Mouse (Mus musculus): ENCODE results near the gene Pgf. TPM values are rescaled to one million over a fixed set of nuclear protein-coding genes. Genes with fewer than 3 reads are reported as not detected.
A peak's percentile ranks its signal among the peaks of the same experiment; 100 is the strongest.

The Pgf gene
- polyA plus RNA-seq, 1 experiment from 2014 or later: 19.2 TPM

GRCm38 (mm10) chr12:85174016-85174415, 3.6 kb downstream of the Pgf start:
- Histone ChIP-seq H3K9me3 (ENCODE audit: control insufficient read depth, low read length) (no peaks in the 10 kb centered on the region), H3K9ac (ENCODE audit: low read length) (no peak overlapping the region), H3K4me1 (replicated peaks; ENCODE audit: control insufficient read depth, insufficient read depth, low read length) (peaks cover 30% of the 10 kb centered on the region), H3K27ac (ENCODE audit: low read depth) (no peak overlapping the region), H3K4me3 (ENCODE audit: low read depth, low read length) (no peak overlapping the region), H3K27me3 (replicated peaks; ENCODE audit: control insufficient read depth, insufficient read depth, low read length) (no peaks in the 10 kb centered on the region), H3K36me3 (ENCODE audit: control insufficient read depth, insufficient read depth, low read length) (peaks cover 10% of the 10 kb centered on the region; the same call in 1 of the 2 replicates), H3K4me2 (ENCODE audit: low read length) (no peak overlapping the region)
- ATAC-seq (replicated peaks; ENCODE audit: low FRiP score, low TSS enrichment, low read depth): no peak
- 53% methylated on average over 7 of the region's 7 CpGs for WGBS
- DNase-seq (ENCODE audit: low spot score): no peak

GRCm38 (mm10) chr12:85170948-85171307, 6.7 kb downstream of the Pgf start:
- Histone ChIP-seq H3K4me2 (ENCODE audit: low read length) (no peak overlapping the region), H3K9ac (ENCODE audit: low read length) (no peak overlapping the region), H3K27me3 (replicated peaks; ENCODE audit: control insufficient read depth, insufficient read depth, low read length) (no peaks in the 10 kb centered on the region), H3K27ac (ENCODE audit: low read depth) (no peak overlapping the region), H3K9me3 (ENCODE audit: control insufficient read depth, low read length) (no peaks in the 10 kb centered on the region), H3K36me3 (ENCODE audit: control insufficient read depth, insufficient read depth, low read length) (peaks cover 20% of the 10 kb centered on the region), H3K4me3 (ENCODE audit: low read depth, low read length) (no peak overlapping the region), H3K4me1 (replicated peaks; ENCODE audit: control insufficient read depth, insufficient read depth, low read length) (peaks cover 16% of the 10 kb centered on the region)
- WGBS: 70% methylated on average over 3 of the region's 3 CpGs
- DNase-seq (ENCODE audit: low spot score): no peak
- ATAC-seq (replicated peaks; ENCODE audit: low FRiP score, low TSS enrichment, low read depth): no peak

GRCm38 (mm10) chr12:85170284-85170947, 7.2 kb downstream of the Pgf start:
- Histone ChIP-seq H3K9ac (ENCODE audit: low read length) (no peak overlapping the region), H3K4me2 (ENCODE audit: low read length) (no peak overlapping the region), H3K4me3 (ENCODE audit: low read depth, low read length) (no peak overlapping the region), H3K36me3 (ENCODE audit: control insufficient read depth, insufficient read depth, low read length) (peaks cover 23% of the 10 kb centered on the region), H3K4me1 (replicated peaks; ENCODE audit: control insufficient read depth, insufficient read depth, low read length) (peaks cover 12% of the 10 kb centered on the region), H3K27me3 (replicated peaks; ENCODE audit: control insufficient read depth, insufficient read depth, low read length) (no peaks in the 10 kb centered on the region), H3K9me3 (ENCODE audit: control insufficient read depth, low read length) (no peaks in the 10 kb centered on the region), H3K27ac (ENCODE audit: low read depth) (no peak overlapping the region)
- ATAC-seq (replicated peaks; ENCODE audit: low FRiP score, low TSS enrichment, low read depth) (no peak), DNase-seq (ENCODE audit: low spot score) (no peak)
- 88% methylated on average over 11 of the region's 11 CpGs for WGBS

GRCm38 (mm10) chr12:85169877-85170276, 7.7 kb downstream of the Pgf start:
- Histone ChIP-seq H3K9me3 (ENCODE audit: control insufficient read depth, low read length) (no peaks in the 10 kb centered on the region), H3K4me1 (replicated peaks; ENCODE audit: control insufficient read depth, insufficient read depth, low read length) (peaks cover 9% of the 10 kb centered on the region; the same call in 1 of the 2 replicates), H3K9ac (ENCODE audit: low read length) (no peak overlapping the region), H3K27ac (ENCODE audit: low read depth) (no peak overlapping the region), H3K4me3 (ENCODE audit: low read depth, low read length) (no peak overlapping the region), H3K36me3 (ENCODE audit: control insufficient read depth, insufficient read depth, low read length) (peaks cover 23% of the 10 kb centered on the region), H3K4me2 (ENCODE audit: low read length) (no peak overlapping the region), H3K27me3 (replicated peaks; ENCODE audit: control insufficient read depth, insufficient read depth, low read length) (no peaks in the 10 kb centered on the region)
- WGBS: 71% methylated on average over 3 of the region's 3 CpGs
- ATAC-seq (replicated peaks; ENCODE audit: low FRiP score, low TSS enrichment, low read depth) (no peak), DNase-seq (ENCODE audit: low spot score) (no peak)

- H3K9ac ChIP-seq (ENCODE audit: low read length): no peak overlapping the region
- no peaks in the 10 kb centered on the region for H3K9me3 ChIP-seq (ENCODE audit: control insufficient read depth, low read length)
- no peaks in the 10 kb centered on the region for H3K27me3 ChIP-seq (replicated peaks; ENCODE audit: control insufficient read depth, insufficient read depth, low read length)
- H3K27ac ChIP-seq (ENCODE audit: low read depth): no peak overlapping the region
- DNase-seq (ENCODE audit: low spot score) (peak; percentile 93), ATAC-seq (replicated peaks; ENCODE audit: low FRiP score, low TSS enrichment, low read depth) (peak; percentile 73)
- WGBS: 33% methylated on average over 27 of the region's 27 CpGs
- H3K36me3 ChIP-seq (ENCODE audit: control insufficient read depth, insufficient read depth, low read length): peaks cover 23% of the 10 kb centered on the region
- H3K4me3 ChIP-seq (ENCODE audit: low read depth, low read length): no peak overlapping the region
- peak overlapping the region; percentile 27 for H3K4me2 ChIP-seq (ENCODE audit: low read length)
- H3K4me1 ChIP-seq (replicated peaks; ENCODE audit: control insufficient read depth, insufficient read depth, low read length): peaks cover 9% of the 10 kb centered on the region; the same call in 1 of the 2 replicates
Observed at GRCm38 (mm10) chr12:85169117-85169858, 8.3 kb downstream of the Pgf start.

DNA sequence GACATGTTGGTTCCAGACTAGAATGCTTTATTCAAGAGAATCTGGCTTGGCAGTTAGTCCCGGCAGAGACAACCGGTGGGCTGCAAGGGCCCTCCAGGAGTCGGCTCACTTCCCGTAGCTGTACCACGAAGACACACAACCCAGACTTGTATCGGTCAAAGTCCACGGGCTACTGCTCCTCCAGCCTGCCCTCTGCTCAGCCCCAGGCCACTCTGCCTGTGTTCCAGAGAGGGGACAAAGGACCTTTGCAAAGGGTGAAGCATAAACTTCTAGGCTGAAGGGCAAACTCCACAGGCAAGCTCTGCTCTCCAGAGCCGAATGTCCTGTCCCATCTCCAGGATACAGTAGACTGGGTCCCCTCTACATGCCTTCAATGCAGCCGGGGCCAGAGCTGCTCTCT, 11.0 kb downstream of the Pgf start:
- Histone ChIP-seq H3K9me3 (ENCODE audit: control insufficient read depth, low read length) (no peaks in the 10 kb centered on the region), H3K4me3 (ENCODE audit: low read depth, low read length) (no peak overlapping the region), H3K4me1 (replicated peaks; ENCODE audit: control insufficient read depth, insufficient read depth, low read length) (0 out of 2 replicates have a peak, but pooled peaks cover 3% of the 10 kb centered on the region), H3K9ac (ENCODE audit: low read length) (no peak overlapping the region), H3K27me3 (replicated peaks; ENCODE audit: control insufficient read depth, insufficient read depth, low read length) (no peaks in the 10 kb centered on the region), H3K4me2 (ENCODE audit: low read length) (no peak overlapping the region), H3K27ac (ENCODE audit: low read depth) (no peak overlapping the region), H3K36me3 (ENCODE audit: control insufficient read depth, insufficient read depth, low read length) (peaks cover 17% of the 10 kb centered on the region)
- WGBS: 85% methylated on average over 9 of the region's 9 CpGs
- DNase-seq (ENCODE audit: low spot score) (no peak), ATAC-seq (replicated peaks; ENCODE audit: low FRiP score, low TSS enrichment, low read depth) (no peak)

DNA sequence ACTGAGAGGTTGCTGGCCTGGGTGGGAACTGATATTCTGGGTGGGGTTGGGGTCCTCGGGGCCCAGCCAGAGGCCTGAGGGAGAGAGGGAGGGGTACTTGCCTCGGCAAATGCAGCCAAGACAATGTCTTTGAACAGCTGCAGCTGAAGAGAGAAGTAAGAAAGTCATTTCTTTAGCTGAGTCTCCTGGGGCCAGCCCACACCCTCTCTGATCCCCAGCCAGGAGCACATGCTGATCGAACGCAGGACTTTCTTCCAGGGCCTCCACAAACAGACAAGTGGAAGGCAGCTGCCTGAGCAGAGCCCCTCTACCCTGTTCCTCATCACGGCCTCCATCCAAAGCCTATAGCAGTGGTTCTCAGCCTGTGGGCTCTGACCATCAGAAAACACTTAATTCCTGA, 12.6 kb downstream of the Pgf start:
- Histone ChIP-seq H3K9ac (ENCODE audit: low read length) (no peak overlapping the region), H3K36me3 (ENCODE audit: control insufficient read depth, insufficient read depth, low read length) (peaks cover 14% of the 10 kb centered on the region), H3K27me3 (replicated peaks; ENCODE audit: control insufficient read depth, insufficient read depth, low read length) (no peaks in the 10 kb centered on the region), H3K27ac (ENCODE audit: low read depth) (no peak overlapping the region), H3K4me2 (ENCODE audit: low read length) (no peak overlapping the region), H3K4me3 (ENCODE audit: low read depth, low read length) (no peak overlapping the region), H3K4me1 (replicated peaks; ENCODE audit: control insufficient read depth, insufficient read depth, low read length) (0 out of 2 replicates have a peak, but pooled peaks cover 3% of the 10 kb centered on the region), H3K9me3 (ENCODE audit: control insufficient read depth, low read length) (no peaks in the 10 kb centered on the region)
- ATAC-seq (replicated peaks; ENCODE audit: low FRiP score, low TSS enrichment, low read depth): no peak
- WGBS: 88% methylated on average over 5 of the region's 5 CpGs
- DNase-seq (ENCODE audit: low spot score): no peak

- Histone ChIP-seq H3K4me2 (ENCODE audit: low read length) (no peak overlapping the region), H3K36me3 (ENCODE audit: control insufficient read depth, insufficient read depth, low read length) (no peaks in the 10 kb centered on the region), H3K27me3 (replicated peaks; ENCODE audit: control insufficient read depth, insufficient read depth, low read length) (no peaks in the 10 kb centered on the region), H3K9ac (ENCODE audit: low read length) (no peak overlapping the region), H3K9me3 (ENCODE audit: control insufficient read depth, low read length) (no peaks in the 10 kb centered on the region), H3K4me3 (ENCODE audit: low read depth, low read length) (no peak overlapping the region), H3K4me1 (replicated peaks; ENCODE audit: control insufficient read depth, insufficient read depth, low read length) (0 out of 2 replicates have a peak, but pooled peaks cover 3% of the 10 kb centered on the region), H3K27ac (ENCODE audit: low read depth) (no peak overlapping the region)
- no peak for DNase-seq (ENCODE audit: low spot score)
- 70% methylated on average over 5 of the region's 5 CpGs for WGBS
- no peak for ATAC-seq (replicated peaks; ENCODE audit: low FRiP score, low TSS enrichment, low read depth)
Observed at GRCm38 (mm10) chr12:85159592-85159991, 18.0 kb downstream of the Pgf start.

Data from intestine, embryonic 14.5 days (tissue).